Mouse (Mus musculus) erythroblast, embryonic 14.5 days (primary cell): ENCODE measurements around the gene Ttc36. TPM values are rescaled to one million over a fixed set of nuclear protein-coding genes. Genes with fewer than 3 reads are reported as not detected.
"Not testable (repeated sequence)": the region's sequence is repeated elsewhere in the genome, so short reads cannot be mapped to it uniquely, and the experiment has no call there.

ENCODE experiments used
- H3K27me3 ChIP-seq: 2 replicates; pipeline ENCODE4 v1.6.1; 2012; ENCODE audit warnings: inconsistent platforms; ENCODE audit not compliant: control insufficient read depth
- H3K36me3 ChIP-seq: 2 replicates; pipeline ENCODE4 v1.6.1; 2012; ENCODE audit warnings: mild to moderate bottlenecking, inconsistent platforms; ENCODE audit not compliant: control insufficient read depth
- H3K4me1 ChIP-seq: 2 replicates; pipeline ENCODE4 v1.6.1; 2012; ENCODE audit warnings: inconsistent platforms; ENCODE audit not compliant: control insufficient read depth
- H3K4me3 ChIP-seq: replicated peaks from 2 replicates; pipeline ENCODE3; 2012; ENCODE audit warnings: moderate library complexity, mild to moderate bottlenecking, inconsistent platforms
- H3K9me3 ChIP-seq: 2 replicates; pipeline ENCODE4 v1.6.1; 2012; ENCODE audit warnings: low read length, inconsistent platforms, mixed read lengths; ENCODE audit not compliant: control insufficient read depth
- GATA1 ChIP-seq: IDR thresholded peaks from 2 replicates; pipeline ENCODE4 v1.6.1; 2012; ENCODE audit warnings: low read length, inconsistent platforms, mixed read lengths
- TAL1 ChIP-seq: IDR thresholded peaks from 3 replicates; pipeline ENCODE4 v1.6.1; 2012; ENCODE audit warnings: low read length, inconsistent platforms, mixed read lengths
- polyA plus RNA-seq: library from polyadenylated mRNA; stranded (reverse); fragments of >175 nt; gene quantifications from 2 replicates; pipeline ENCODE4 v1.2.3, GENCODE M21; 2012

Gene Ttc36
- polyA plus RNA-seq, 1 experiment: 0.83 TPM

GRCm38 (mm10) chr9:44799102-44799957 is 3.5 kb downstream of the Ttc36 start, which contains the start of gene Tmem25:
Gene Tmem25, minus strand, starts transcription at chr9:44799307.
- Histone ChIP-seq H3K36me3 (no peaks in the 10 kb centered on the region; the same call in 1 of the 2 replicates), H3K27me3 (peaks cover 48% of the 10 kb centered on the region), H3K4me1 (peaks cover 17% of the 10 kb centered on the region), H3K4me3 (peak within 1 kb of the TSS; percentile 62), H3K9me3 (no peaks in the 10 kb centered on the region)
- no peak for TF ChIP-seq TAL1
- no peak for TF ChIP-seq GATA1

GRCm38 (mm10) chr9:44798298-44798697 is 4.6 kb downstream of the Ttc36 start:
- H3K4me1 ChIP-seq: peaks cover 17% of the 10 kb centered on the region
- no peaks in the 10 kb centered on the region for H3K9me3 ChIP-seq
- no peaks in the 10 kb centered on the region; the same call in 1 of the 2 replicates for H3K36me3 ChIP-seq
- peaks cover 48% of the 10 kb centered on the region for H3K27me3 ChIP-seq
- no peak overlapping the region for H3K4me3 ChIP-seq
- TF ChIP-seq GATA1 (no peak), TAL1 (no peak)

GRCm38 (mm10) chr9:44792842-44793241 is 10.0 kb downstream of the Ttc36 start:
- no peaks in the 10 kb centered on the region for H3K4me1 ChIP-seq
- peaks cover 16% of the 10 kb centered on the region for H3K36me3 ChIP-seq
- TF ChIP-seq TAL1: no peak
- TF ChIP-seq GATA1: no peak
- peaks cover 8% of the 10 kb centered on the region for H3K27me3 ChIP-seq
- H3K9me3 ChIP-seq: no peaks in the 10 kb centered on the region
- H3K4me3 ChIP-seq: no peak overlapping the region

GRCm38 (mm10) chr9:44772750-44773651 is 29.9 kb downstream of the Ttc36 start:
- H3K4me3 ChIP-seq: peak overlapping the region; percentile 77
- no peaks in the 10 kb centered on the region; the same call in 1 of the 2 replicates for H3K9me3 ChIP-seq
- H3K36me3 ChIP-seq: no peaks in the 10 kb centered on the region
- peaks cover 26% of the 10 kb centered on the region for H3K4me1 ChIP-seq
- no peaks in the 10 kb centered on the region for H3K27me3 ChIP-seq
- TF ChIP-seq GATA1 (peak; percentile 69), TAL1 (no peak)

GRCm38 (mm10) chr9:44772392-44772749 is 30.5 kb downstream of the Ttc36 start:
- H3K4me3 ChIP-seq: peak overlapping the region; percentile 77
- TF ChIP-seq GATA1 (no peak), TAL1 (no peak)
- no peaks in the 10 kb centered on the region for H3K27me3 ChIP-seq

GRCm38 (mm10) chr9:44771376-44771775 is 31.5 kb downstream of the Ttc36 start:
- H3K36me3 ChIP-seq: no peaks in the 10 kb centered on the region
- no peaks in the 10 kb centered on the region for H3K27me3 ChIP-seq
- no peaks in the 10 kb centered on the region; the same call in 1 of the 2 replicates for H3K9me3 ChIP-seq
- no peak overlapping the region for H3K4me3 ChIP-seq
- no peak for TF ChIP-seq TAL1
- TF ChIP-seq GATA1: no peak
- peaks cover 34% of the 10 kb centered on the region for H3K4me1 ChIP-seq

More at GRCm38 (mm10) chr9:44772392-44772749, 30.5 kb downstream of the Ttc36 start:
- H3K36me3 ChIP-seq: no peaks in the 10 kb centered on the region
- no peaks in the 10 kb centered on the region; the same call in 1 of the 2 replicates for H3K9me3 ChIP-seq
- H3K4me1 ChIP-seq: peaks cover 26% of the 10 kb centered on the region

GRCm38 (mm10) chr9:44768029-44768394 is 34.9 kb downstream of the Ttc36 start:
- H3K9me3 ChIP-seq, H3K27me3 ChIP-seq, H3K36me3 ChIP-seq: not testable (repeated sequence)
- peaks cover 35% of the 10 kb centered on the region for H3K4me1 ChIP-seq
- peak overlapping the region; percentile 96 for H3K4me3 ChIP-seq

GRCm38 (mm10) chr9:44767101-44768028 is 35.5 kb downstream of the Ttc36 start, which contains the start of the genes Arcn1 and Ift46:
Gene Arcn1, minus strand, starts transcription at chr9:44767845.
Gene Ift46, plus strand, starts transcription at chr9:44767908.
- H3K27me3 ChIP-seq: no peaks in the 10 kb centered on the region
- TF ChIP-seq TAL1 (no peak), GATA1 (no peak)
- H3K36me3 ChIP-seq: peaks cover 7% of the 10 kb centered on the region

More at GRCm38 (mm10) chr9:44767101-44768028, 35.5 kb downstream of the Ttc36 start, which contains the start of the genes Arcn1 and Ift46:
- Histone ChIP-seq H3K9me3 (no peaks in the 10 kb centered on the region; the same call in 1 of the 2 replicates), H3K4me3 (peak within 1 kb of the TSS; percentile 96), H3K4me1 (peaks cover 31% of the 10 kb centered on the region)
